Mouse (Mus musculus) myocyte (in vitro differentiated cells): ENCODE measurements around the gene Natd1.

ENCODE experiments used
- CEBPB ChIP-seq: IDR thresholded peaks from 2 replicates; pipeline ENCODE4 v1.6.1; 2011; ENCODE audit warnings: mild to moderate bottlenecking, moderate library complexity; ENCODE audit not compliant: poor library complexity, insufficient read depth, severe bottlenecking
- MAX ChIP-seq: IDR thresholded peaks from one replicate; pipeline ENCODE4 v1.6.1; 2011; ENCODE audit warnings: low read depth, mild to moderate bottlenecking, control low read depth
- MYOD1 ChIP-seq, 3 experiments: IDR thresholded peaks; one replicate each; pipeline ENCODE4 v1.6.1; 2011; ENCODE audit warnings: control low read depth in 2 of 3, low read depth in 2 of 3, mild to moderate bottlenecking in 2 of 3, moderate library complexity in 1 of 3; ENCODE audit not compliant: insufficient read length in 2 of 3, control insufficient read depth in 1 of 3
- MYOG ChIP-seq, 3 experiments: IDR thresholded peaks; one replicate each; pipeline ENCODE4 v1.6.1; 2011; ENCODE audit warnings: control low read depth in 2 of 3, low read depth in 2 of 3, mild to moderate bottlenecking in 2 of 3; ENCODE audit not compliant: insufficient read length in 2 of 3, control insufficient read depth in 1 of 3, insufficient read depth in 1 of 3
- POLR2A ChIP-seq: IDR thresholded peaks from one replicate; pipeline ENCODE4 v1.6.1; 2011; ENCODE audit warnings: low read depth, mild to moderate bottlenecking, control low read depth, moderate library complexity; ENCODE audit not compliant: insufficient read length
- REST ChIP-seq: IDR thresholded peaks from one replicate; pipeline ENCODE4 v1.6.1; 2011; ENCODE audit warnings: mild to moderate bottlenecking, control low read depth, moderate library complexity; ENCODE audit not compliant: insufficient read depth, insufficient read length
- TCF12 ChIP-seq: IDR thresholded peaks from one replicate; pipeline ENCODE4 v1.6.1; 2011; ENCODE audit warnings: mild to moderate bottlenecking, control low read depth; ENCODE audit not compliant: poor library complexity, insufficient read depth, severe bottlenecking
- TCF3 ChIP-seq: IDR thresholded peaks from one replicate; pipeline ENCODE4 v1.6.1; 2011; ENCODE audit warnings: low read depth, control low read depth; ENCODE audit not compliant: insufficient read length
- USF1 ChIP-seq: IDR thresholded peaks from one replicate; pipeline ENCODE4 v1.6.1; 2011; ENCODE audit warnings: low read depth, mild to moderate bottlenecking, control low read depth, moderate library complexity

DNA sequence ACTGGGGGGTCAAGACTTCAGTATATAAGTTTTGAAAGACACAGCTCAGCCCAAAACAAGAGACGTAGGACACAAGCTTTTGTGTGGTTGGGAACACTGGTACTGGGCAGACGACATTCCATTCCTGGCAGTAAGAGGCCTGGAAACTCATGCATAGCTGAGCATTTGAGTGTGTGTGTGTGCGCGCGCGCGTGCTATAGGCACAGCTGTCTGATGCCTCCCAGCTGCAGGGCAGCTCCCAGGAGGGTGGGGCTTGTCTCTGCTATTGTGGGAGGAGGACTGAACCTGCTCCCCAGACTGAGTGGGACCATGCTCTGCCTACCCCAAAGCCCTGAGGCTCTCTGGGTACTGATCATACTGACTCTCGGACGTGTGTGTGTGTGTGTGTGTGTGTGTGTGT, 26.8 kb upstream of the Natd1 start:
- TF ChIP-seq MAX (no peak), TCF12 (no peak), POLR2A (no peak), MYOG (IDR thresholded peaks at IDR 0.05; ENCODE audit: control insufficient read depth in 1 of 3, insufficient read depth in 1 of 3, insufficient read length in 2 of 3, low read depth in 2 of 3) (peak in 1 of 3 experiments; percentile 62), TCF3 (no peak), CEBPB (no peak), MYOD1 (IDR thresholded peaks at IDR 0.05; ENCODE audit: control insufficient read depth in 1 of 3, insufficient read length in 2 of 3, low read depth in 2 of 3) (peak in 2 of 3 experiments; percentile 41 to 42), USF1 (no peak), REST (no peak)
